Mouse (Mus musculus): ENCODE measurements around the gene Nipsnap2.
A peak's percentile ranks its signal among the peaks of the same experiment; 100 is the strongest.
"Not testable (repeated sequence)": the region's sequence is repeated elsewhere in the genome, so short reads cannot be mapped to it uniquely, and the experiment has no call there.

Gene Nipsnap2

DNA sequence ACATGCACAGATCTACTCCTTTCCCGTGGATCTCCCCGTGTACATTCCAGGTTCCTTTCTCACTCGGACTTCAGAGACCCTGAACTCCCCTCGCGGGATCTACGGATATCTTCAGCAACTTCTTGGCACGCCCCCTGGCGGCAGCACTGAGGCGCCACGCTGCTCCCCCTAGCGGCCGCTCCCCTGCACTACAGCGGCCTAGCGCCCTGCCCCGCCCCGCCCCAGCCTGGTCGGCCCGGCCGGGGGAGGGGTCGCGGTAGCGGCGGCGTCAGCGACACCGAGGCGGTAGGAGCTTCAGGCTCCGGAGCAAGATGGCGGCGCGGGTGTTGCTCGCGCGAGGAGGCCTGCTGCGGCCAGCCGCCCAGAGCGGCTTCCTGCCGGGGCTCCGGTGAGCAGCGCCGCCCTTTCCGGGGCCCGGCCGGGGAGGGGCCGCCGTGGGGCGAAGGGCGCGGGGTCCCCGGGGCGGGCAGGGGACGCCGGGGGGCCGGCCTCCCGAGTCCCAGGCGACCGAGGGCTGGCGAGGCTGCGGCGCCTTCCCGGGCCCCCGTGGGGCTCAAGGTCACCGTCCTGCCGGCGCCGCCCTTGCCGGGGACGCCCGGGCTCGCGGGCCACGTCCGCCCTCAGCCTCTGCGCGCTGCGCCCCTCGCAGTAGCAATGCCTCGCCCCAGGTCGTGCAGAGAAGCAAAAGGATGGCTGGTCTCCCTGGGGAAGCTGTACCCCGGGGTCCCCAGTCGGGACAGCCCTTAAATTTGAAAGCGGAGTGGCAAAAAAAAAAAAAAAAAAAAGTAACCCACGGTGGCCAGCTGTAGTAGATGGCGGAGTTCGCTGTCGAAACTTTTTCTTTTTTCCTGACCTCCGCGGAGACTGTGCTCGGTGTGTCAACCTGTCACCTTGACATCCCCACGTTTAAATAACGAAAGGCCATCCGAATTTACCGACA lies at the start of gene Nipsnap2:
Gene Nipsnap2 (plus strand): TSS at position 230 of the 940 bp plus-strand sequence.
- DNase-seq, result peak; percentile 92

DNA sequence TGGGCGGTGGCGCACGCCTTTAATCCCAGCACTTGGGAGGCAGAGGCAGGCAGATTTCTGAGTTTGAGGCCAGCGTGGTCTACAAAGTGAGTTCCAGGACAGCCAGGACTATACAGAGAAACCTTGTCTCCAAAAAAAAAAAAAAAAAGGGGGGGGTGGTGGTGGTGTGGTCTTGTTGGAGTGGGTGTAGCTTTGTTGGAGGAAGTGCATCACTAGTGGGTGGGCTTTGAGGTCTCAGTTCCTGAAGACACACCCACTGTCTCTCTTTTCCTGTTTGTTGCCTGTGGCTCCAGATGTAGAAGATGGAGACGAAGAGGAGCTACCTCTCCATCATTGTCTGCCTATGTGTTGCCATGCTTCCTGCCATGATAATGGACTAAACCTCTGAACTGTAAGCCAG lies 39.7 kb upstream of the Nipsnap2 start:
- not testable (repeated sequence) for DNase-seq

DNA sequence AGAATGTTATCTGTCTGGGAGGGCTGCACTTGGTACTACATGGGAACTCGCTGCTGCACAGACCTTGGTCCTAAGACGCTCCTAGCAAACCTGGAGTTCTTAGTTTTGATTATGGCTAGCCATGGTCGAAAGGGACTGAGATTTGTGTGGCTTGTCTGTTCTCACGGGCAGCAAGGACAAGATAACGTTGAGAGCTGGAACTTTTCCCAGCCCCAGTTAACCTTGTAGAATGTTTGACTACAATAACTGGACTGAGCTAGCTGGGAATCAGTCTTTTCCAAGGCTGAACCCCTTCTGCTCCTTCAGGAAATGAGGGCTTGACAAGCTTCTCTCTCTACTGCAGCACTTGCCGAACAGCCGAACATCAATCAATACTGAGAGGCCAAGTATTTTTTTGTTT lies 37.2 kb upstream of the Nipsnap2 start:
- no peak for DNase-seq

DNA sequence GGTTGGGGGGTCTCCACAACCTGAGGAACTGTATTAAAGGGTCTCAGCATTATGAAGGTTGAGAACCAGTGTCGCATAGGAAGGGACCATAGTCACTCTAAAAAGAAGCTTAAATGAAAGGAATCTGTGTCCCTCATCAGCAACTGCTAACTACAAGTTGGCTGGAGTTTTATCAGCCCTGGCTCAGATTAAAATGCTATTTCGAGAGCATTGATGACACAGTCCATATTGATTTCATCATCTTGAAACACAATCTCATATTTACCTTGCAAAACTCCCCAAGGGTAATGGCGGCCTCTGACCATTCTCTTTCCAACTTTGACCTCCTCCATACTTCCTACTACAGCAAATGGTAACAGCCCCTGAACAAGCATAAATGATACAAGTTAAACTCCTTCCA lies 34.3 kb upstream of the Nipsnap2 start:
- no peak for DNase-seq

DNA sequence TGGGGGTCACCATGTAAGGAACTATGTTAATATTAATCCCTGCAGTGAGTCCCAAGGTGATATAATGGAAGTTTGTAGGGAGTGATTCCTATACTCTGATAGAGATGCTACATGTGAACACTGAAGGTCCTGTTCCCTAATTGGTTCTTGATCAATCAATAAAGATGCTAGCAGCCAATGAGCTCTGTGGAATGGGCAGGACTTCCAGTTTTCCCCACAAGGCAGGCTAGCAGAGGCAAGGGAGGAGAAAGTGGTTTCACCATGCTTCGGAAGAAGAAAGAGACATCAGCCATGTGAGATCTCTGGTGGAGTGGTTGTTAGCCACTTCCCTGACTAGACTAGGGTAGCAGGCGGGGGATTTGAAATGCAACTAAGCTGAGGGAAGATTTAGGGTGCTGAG lies 24.4 kb upstream of the Nipsnap2 start:
- DNase-seq, result no peak

DNA sequence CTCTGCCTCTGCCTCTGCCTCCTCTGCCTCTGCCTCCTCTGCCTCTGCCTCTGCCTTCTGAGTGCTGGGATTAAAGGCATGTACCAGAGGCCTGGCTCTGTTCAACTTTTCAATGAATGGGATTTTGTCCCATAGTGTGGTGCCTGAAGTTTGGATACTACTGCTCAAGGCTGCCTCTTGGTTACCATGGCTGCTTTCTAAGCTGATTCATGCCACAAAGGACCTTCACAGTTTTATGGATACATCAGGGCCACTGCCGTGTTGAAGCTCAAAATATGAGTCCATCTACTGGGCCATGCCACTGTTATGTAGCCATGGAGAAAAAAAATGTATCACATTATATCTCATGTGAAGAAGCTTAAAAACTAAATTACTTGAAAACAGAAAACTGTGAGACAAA lies 23.2 kb upstream of the Nipsnap2 start:
- DNase-seq, result no peak

DNA sequence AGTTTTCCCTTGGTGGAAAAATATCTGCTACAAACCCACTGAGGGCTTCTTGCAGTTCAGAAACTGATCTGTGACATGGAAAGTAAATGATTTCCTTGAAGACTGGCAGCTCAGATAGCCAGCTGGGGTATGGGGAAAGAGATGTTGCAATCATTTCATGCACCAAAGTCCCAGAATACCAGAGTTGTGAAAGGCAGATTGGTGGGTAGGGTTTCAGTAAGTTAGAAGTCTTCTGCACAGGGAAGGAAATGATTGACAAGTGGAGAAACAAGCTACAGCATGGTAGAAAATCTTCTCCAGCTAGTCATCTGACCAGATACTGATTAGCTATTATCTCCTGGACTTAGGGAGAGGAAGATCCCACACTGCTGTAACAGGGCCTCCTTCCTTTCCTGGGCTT lies 21.5 kb upstream of the Nipsnap2 start:
- no peak for DNase-seq

DNA sequence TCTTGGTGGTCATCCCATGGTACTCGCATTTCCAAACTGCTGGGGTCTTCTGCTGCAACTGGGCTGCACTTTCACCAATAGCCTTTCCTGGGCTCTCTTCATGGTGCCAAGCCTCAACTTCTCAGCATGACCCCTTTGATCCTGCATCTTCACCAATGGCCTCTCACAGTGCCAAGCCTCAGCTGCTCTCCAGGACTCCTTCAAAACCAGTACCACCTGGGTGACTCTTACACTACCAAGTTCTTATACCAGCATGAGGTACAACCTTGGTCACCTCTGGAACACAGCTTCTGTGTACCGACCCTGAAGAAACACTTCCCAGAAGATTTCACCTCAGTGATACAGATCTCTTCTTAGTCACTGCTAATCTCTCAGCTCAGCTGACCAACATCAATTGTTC lies 16.5 kb upstream of the Nipsnap2 start, which contains the start of gene Sept14:
Gene Sept14 (minus strand): TSS at position 101 of the 400 bp plus-strand sequence.
- no peak for DNase-seq

DNA sequence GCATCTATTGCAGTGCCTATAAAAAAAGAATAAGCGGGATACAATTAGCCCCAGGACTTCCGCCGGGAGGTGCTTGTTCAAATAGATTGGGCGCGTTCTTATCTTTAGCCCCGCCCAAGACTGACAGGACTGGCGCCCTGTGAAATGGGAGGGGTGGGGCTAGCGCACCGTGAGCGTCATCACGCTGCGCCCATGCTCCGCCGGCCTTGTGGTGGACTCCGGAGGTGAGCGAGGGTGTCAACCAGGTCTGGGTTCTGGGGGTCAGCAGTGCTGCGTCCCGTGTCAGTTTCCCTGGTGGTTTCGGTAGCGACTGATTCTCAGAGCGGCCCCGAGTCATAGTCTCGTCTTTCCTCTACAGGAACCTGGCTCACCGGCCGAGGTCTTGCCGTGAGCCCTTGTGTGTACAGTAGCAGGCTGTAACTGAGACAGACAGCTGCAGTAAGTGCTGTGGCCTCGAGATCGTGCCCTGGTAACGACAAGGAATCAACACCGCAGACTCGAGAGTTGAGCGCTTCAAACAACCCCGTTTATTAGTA lies 9.5 kb upstream of the Nipsnap2 start, which contains the start of gene Mrps17:
Gene Mrps17 (plus strand): TSS at position 172 of the 536 bp plus-strand sequence.
- DNase-seq, result peak; percentile 90

DNA sequence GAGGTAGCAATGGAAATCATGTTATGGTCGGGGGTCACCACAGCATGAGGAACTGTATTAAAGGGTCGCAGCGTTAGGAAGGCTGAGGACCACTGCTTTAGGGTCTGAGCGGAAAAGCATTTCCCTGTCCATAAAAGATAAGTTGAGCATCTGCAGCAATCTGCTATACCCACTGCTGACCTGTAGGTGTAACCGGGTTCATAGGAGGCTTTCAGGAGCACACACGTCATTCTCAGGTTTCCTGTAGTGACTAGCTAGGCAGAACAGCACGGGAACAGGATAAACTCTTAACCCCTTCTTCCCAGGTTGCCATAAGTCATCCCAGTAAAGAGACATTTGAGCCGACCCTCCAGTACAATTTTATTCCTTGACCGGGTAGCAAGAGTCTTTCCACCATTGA lies 7.8 kb upstream of the Nipsnap2 start:
- DNase-seq, result no peak

DNA sequence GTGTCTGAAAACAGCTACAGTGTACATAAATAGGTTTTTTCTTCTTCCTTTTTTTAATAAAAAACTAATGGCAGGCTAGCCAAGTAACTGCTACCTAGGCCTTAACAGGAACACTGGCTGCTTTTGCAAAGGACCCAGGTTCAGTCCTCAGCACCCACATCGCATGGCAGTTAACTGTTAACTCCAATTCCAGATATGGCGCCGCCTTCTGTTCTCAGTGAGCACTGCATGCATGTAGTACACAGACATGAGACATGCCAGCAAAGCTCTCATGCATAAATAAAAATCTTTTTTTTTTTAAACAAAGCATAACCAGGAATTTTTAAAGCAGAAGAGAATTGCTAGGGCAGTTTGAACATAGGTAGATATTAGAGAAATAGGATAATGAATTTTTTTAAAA lies 4.7 kb upstream of the Nipsnap2 start:
- DNase-seq, result no peak

DNA sequence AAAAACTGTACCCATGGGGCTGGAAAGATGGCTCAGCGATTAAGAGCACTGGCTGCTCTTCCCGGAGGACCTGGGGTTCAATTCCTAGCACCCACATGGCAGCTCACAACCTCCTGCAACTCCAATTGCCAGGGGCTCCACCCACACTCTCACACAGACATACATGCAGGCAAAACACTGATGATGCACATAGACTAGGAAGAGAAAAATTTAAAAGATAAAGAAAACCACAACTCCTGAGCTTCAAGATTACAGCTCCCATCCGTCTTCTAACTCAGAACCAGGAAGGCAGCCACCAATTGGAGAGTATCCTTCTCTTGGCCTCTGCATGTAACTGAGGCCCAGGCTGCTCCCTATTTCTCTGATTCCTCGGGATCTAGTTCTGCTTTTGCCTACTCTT lies 595 bp upstream of the Nipsnap2 start:
- DNase-seq, result no peak

DNA sequence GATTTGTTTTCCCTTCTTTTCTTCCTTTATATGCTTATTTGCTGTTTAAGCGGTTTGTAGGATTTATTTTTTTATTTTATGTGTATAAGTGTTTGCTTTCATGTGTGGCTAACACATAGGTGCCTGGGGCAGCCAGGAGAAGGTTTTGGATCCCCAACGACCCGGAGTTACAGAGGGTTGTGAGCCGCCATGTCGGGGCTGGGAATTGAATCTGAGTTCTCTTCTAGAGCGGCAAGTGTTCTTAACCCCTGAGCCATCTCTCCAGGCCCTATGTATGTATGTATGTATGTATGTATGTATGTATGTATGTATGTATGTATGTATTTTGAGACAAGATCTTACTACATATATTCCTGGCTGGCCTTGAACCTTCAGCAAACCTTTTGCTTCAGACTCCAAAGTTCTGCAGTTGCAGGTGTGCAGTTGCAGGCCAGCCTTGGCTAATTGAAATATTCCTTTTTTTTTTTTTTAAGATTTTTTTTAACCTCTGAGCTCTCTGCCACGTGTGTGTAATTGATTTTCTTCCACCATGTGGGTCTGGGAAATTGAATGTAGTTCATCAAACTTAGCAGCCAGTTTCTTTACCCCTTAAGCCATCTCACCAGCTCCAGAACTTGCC lies 1.0 kb downstream of the Nipsnap2 start:
- DNase-seq, result no peak

DNA sequence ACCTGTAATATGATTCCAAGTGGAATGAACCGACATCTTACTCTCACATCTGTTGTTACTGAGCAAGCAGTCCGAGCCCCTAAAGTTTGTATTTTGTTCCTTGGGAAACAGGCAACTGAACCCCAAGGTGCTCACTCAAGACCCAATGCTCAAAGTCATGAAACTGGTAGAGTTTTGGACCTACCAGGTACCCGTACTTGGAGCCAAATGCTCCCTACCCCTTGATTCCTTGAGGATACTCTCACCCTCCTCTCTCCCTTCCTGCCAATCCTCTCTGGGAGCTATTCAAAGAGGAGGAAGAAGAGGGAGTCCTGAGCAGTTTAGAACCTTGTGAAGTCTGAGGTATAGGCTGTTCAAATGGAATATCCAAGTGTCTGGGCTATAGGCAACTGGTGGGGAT lies 1.9 kb downstream of the Nipsnap2 start:
- DNase-seq, result no peak

DNA sequence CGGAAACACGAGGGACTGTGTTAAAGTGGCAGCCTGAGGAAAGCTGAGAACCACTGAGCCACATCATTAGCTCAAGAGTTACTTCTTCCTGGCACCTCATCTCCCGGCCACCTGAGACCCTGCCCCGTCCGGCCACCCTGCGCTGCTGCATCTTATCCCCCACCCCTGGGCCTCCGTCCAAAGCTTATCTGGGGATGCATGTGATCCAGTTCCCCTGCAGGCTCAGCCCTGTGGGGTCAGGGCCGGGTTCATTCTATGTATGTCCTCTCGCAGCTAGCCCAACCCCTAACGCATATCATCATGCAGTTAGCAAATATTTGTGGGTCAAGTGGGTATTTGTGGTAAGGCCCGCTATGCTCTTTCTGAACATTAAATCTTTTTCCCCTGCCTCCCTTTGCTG lies 4.4 kb downstream of the Nipsnap2 start:
- DNase-seq, result no peak

DNA sequence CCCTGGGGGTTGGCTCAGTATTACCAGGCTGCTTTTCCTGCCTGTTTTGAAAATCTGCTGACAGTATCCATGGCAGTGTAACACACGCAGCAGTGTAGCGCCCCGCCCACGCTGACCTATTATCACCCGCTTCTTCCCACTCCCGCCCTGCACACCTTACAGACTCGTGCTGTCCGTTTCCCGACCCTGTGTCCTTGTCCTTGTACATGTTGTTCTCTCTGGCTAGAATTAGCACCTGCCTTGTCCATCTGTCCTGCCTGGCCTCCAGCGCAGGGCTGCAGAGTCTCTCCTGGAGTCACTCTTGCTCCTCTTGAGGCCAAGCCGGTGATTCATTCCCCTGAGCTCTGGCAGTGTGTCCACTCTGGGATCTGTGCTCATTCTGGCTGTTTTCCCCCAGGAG lies 5.5 kb downstream of the Nipsnap2 start:
- DNase-seq, result no peak

DNA sequence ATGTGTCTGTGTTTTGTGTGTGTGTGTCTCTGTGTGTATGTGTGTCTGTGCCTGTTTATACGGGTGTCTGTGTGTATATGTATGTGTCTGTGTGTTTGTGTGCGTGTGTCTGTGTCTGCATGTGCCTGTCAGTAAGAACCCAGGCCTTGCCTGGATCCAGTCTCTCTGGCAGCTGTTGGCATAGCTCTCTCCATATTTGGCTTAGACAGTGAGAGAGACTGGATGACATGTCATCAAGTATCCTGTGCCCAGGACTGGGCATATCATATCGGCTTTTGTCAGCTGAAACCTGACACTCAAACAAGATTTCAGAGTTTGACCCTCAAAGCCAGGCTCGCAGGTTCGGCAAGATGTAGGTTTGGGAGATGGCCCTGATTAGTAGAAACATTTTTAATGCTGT lies 6.2 kb downstream of the Nipsnap2 start:
- DNase-seq, result no peak

DNA sequence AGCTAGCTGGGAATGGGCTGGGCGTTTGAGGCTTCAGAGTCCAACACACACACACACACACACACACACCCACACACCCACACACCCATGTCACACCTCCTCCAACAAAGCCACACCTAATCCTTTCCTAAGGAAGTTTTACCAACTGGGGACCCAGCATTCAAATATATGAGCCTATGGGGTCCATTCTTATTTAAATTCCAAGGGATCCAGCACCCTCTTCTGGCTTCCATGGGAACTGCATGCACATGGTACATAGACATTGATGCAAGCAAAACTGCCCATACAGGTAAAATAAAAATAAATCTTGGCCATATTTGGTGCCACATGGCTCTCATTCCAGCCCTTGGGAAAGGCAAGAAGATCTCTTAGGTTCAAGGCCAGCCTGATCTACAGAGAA lies 16.1 kb downstream of the Nipsnap2 start:
- no peak for DNase-seq

DNA sequence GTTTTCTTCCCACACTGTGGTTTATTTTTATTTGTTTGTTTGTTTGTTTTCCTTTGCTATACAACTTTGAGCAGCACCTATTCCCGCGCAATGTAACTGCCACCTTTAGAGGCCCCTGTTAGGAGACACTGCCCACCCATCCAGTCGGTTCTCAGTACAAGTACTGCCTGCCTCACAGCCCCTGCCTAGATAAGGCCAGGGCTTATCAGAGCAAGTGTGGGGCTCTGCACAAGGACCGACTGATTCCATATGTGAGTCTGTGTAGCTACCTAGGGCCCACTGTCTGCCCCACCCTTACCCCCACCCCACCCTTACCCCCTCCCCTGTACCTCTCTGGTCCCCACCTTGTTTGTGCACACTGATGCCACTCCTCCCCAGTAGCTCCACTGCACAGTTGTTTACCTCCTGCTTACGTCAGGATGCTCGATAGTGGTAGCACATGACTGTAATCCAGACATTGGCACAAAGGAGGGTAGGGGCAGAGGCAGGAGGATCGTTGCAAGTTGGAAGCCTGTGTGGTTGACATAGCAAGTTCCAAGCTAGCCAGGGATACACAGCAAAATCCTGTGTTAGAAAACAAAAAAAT lies 18.1 kb downstream of the Nipsnap2 start:
- DNase-seq, result no peak

DNA sequence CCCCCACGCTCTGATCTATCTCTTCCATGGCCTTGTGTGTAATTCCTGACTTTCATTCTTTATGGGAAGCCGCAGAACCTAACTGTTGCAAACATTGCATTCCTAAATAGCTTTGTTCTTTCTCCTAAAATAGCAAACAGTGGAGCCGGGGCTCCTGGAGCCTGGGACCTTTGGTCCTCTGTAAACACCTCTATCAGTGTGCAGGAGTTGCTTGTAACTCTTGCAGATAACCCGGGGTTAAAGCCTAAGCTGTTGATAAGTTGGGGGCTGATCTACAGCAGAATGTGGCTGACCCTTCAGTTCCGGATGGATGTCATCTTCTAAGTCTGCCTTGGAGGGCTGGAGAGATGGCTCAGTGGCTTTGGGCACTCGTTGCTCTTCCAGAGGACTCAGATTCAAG lies 19.2 kb downstream of the Nipsnap2 start:
- DNase-seq, result no peak

DNA sequence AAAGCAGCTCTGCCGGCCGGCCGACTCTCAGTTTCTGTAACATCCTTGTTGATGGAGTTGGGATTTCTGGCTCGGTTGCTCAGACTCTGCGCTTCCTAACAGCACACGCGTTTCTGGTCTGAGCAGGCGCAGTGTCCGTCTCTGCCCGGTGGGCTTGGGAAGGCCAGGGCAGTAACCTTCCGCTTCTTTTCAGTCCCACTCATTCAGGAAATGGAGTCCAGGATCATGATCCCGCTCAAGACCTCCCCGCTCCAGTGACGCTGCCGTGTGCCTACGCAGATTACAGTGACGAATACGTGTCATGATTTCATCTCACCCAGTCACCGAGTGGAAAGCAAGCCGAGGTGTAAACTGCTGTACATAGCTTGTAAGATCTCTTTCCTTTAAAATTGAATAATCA lies 32.0 kb downstream of the Nipsnap2 start:
- no peak for DNase-seq

DNA sequence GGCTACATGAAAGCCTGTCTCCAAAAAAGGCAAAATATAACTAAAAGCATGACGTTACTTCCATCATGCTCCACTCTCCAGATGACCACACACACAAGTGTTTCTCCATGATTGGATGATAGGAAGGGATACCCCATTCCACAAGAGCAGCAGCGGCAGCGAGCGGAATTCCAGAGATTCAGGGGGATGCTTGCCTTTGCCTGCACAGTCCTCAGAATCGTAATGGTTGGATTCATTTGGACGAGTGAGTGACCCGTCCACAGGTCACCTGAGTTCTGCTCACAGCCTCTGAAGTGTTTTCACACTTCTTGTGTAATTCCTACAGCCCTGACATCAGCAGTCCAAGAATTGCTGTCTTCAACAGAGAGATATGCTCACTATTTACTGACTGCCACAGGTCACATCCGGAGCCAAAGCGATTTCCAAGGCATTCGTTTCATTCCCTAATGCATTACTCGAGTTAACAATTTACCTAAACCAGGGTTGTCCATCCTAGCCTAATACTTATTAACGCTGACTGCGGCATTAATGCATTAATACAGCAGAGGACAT lies 35.1 kb downstream of the Nipsnap2 start:
- no peak for DNase-seq

DNA sequence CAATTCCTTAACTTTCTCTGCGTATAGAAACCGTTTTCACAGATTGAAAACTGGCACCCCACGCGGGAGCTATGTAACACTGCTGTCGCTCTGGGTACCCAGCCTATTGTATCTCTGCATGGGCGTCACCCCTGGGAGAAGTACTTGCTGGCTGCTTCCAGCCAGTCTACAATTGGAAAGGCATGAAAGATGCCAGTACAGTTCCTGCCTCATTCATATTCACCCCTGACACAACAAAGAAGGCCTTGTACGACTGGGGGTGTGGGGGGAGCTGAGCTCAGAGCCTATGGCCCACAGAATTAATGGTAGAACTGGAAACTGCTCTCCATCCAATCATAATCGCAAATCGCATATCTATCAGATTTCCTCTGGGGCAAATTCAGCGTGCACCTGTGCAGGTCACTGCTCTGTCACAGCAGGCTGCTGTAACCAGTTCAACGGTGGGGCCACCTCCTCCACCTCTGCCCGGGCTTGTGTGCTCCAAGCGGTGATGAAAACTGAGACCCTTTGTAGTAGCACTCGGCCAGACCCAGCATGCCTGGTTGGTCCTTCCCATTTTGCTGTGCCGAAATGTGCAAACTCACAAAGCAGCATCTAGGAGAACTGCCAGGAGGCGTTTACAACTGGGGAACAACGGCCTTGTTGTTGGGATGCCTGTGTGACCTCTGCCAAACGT lies 37.1 kb downstream of the Nipsnap2 start:
- peak; percentile 15 for DNase-seq
